Comparison of ENCODE assay signal across 20 mouse cellular contexts in the genomic region with DNA sequence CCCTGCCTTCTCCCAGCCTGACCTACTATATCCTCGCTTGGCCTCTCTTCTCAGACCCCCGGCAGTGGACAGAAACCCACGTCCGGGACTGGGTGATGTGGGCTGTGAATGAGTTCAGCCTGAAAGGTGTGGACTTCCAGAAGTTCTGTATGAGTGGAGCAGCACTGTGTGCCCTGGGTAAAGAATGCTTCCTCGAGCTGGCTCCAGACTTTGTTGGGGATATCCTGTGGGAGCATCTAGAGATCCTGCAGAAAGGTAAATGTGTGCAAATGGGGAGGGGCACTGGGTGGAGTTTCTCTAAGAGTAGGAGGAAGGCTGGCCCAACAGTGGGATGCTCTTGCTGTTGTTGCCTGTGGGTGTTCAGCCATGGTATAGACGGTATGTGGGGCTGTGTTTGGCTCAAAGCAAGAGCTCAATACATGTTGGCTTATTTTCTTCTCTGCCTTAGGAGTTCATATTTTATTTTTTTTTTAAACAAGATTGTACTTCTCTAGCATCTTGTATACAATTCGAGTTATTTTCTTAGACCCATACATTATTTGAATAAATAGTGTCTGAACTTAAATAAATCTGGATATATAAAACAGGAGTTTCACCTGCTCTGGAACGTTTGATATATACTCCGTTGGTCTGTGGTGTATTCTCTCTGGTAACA.
DNase-seq lines count a peak whose midpoint lies in the region; ATAC-seq and TF ChIP-seq lines count a peak whose summit lies in the region.
"Had no signal": no experiment of that assay in that cellular context is flagged by ENCODE, and none has a peak within 500 bp of the region (broad histone marks: within the 10 kb centered on the region; RNA-seq: fewer than 3 reads in every experiment).

No protein-coding gene starts in this region.

- no peak overlapping the region for H3K9ac ChIP-seq in heart, adult 2 months (ENCODE audit: low read depth, low read length)
- H3K9ac ChIP-seq: forebrain, embryonic 13.5 days; heart, embryonic 12.5 days; heart, embryonic 15.5 days; hindbrain, embryonic 12.5 days; hindbrain, embryonic 15.5 days; intestine, embryonic 15.5 days had no signal

- TF ChIP-seq CTCF in heart, adult 2 months (IDR thresholded peaks at IDR 0.05): no peak
- TF ChIP-seq CTCF in thymus, adult 2 months (IDR thresholded peaks at IDR 0.05; ENCODE audit: borderline replicate concordance, control insufficient read depth, extremely low read depth, insufficient read depth, low read length, poor library complexity): no peak

- no peak for TF ChIP-seq POLR2A in heart, adult 2 months (IDR thresholded peaks at IDR 0.05; ENCODE audit: insufficient read depth, low read depth, low read length)
- no peak for TF ChIP-seq POLR2A in thymus, adult 2 months (IDR thresholded peaks at IDR 0.05; ENCODE audit: control insufficient read depth, extremely low read depth, insufficient read depth, low read length, poor library complexity)

- peak overlapping the region; percentile 70 for H3K27ac ChIP-seq in heart, adult 2 months
- peak overlapping the region; percentile 42 for H3K27ac ChIP-seq in thymus, adult 2 months (ENCODE audit: control insufficient read depth, insufficient read depth, low read length)
- H3K27ac ChIP-seq: forebrain, embryonic 10.5 days; forebrain, embryonic 13.5 days; heart, embryonic 15.5 days; hindbrain, embryonic 12.5 days; hindbrain, embryonic 15.5 days; intestine, embryonic 15.5 days had no signal

- peak; percentile 59 for DNase-seq in CD4-positive, CD25-positive, alpha-beta regulatory T cell, adult 2 months (ENCODE audit: low read depth, low spot score)
- no peak for DNase-seq in heart, adult 2 months
- no peak for DNase-seq in heart, postnatal 4 days
- DNase-seq in thymus, adult 2 months: no peak
- DNase-seq in thymus, postnatal 4 days: no peak
- DNase-seq in lung, postnatal 4 days: no peak
- no peak for DNase-seq in urinary bladder, adult 18-20 months (ENCODE audit: low spot score in 2 of 2)
- DNase-seq: cerebellum, adult 18-20 months; cerebellum, adult 9-10 months; cerebellum, postnatal 14 days; gastrocnemius, postnatal 10 days had no signal

- ATAC-seq in CD4-positive, CD25-positive, alpha-beta regulatory T cell, adult 4 months: no peak
- ATAC-seq: forebrain, embryonic 13.5 days; forebrain, embryonic 16.5 days; intestine, embryonic 15.5 days had no signal

- no peak for TF ChIP-seq EP300 in heart, adult 2 months (IDR thresholded peaks at IDR 0.05; ENCODE audit: insufficient read depth, low read depth, low read length)

- H3K4me1 ChIP-seq in heart, adult 2 months (ENCODE audit: control insufficient read depth, insufficient read depth, low read length): peaks cover 39% of the 10 kb centered on the region
- peaks cover 48% of the 10 kb centered on the region for H3K4me1 ChIP-seq in thymus, adult 2 months (replicated peaks; ENCODE audit: control insufficient read depth, insufficient read depth, low read length)
- H3K4me1 ChIP-seq: heart, embryonic 15.5 days; hindbrain, embryonic 15.5 days; intestine, embryonic 15.5 days had no signal

- no peaks in the 10 kb centered on the region for H3K27me3 ChIP-seq in heart, adult 2 months (ENCODE audit: control insufficient read depth, insufficient read depth, low read length)
- no peaks in the 10 kb centered on the region for H3K27me3 ChIP-seq in thymus, adult 2 months (ENCODE audit: control insufficient read depth, insufficient read depth, low read length)
- H3K27me3 ChIP-seq: forebrain, embryonic 13.5 days; heart, embryonic 12.5 days; heart, embryonic 15.5 days; hindbrain, embryonic 12.5 days; hindbrain, embryonic 15.5 days; intestine, embryonic 15.5 days had no signal

- H3K79me2 ChIP-seq in heart, adult 2 months (replicated peaks; ENCODE audit: control insufficient read depth, insufficient read depth, low read length): peaks cover 4% of the 10 kb centered on the region

- H3K36me3 ChIP-seq in heart, adult 2 months (ENCODE audit: control insufficient read depth, insufficient read depth, low read length): peaks cover 64% of the 10 kb centered on the region
- H3K36me3 ChIP-seq in thymus, adult 2 months (ENCODE audit: control insufficient read depth, insufficient read depth, low read length): peaks cover 91% of the 10 kb centered on the region
- H3K36me3 ChIP-seq: forebrain, embryonic 10.5 days; hindbrain, embryonic 12.5 days; hindbrain, embryonic 15.5 days; intestine, embryonic 15.5 days had no signal

- intact Hi-C loops in heart, adult 2 months (cut with DNase I): loop anchor here (2.0 to 5.0 kb wide), 3 partner anchors 33 to 139 kb away; no protein-coding TSS in a partner anchor

- no peak overlapping the region; the same call in 1 of the 2 replicates for H3K4me3 ChIP-seq in heart, adult 2 months
- no peak overlapping the region for H3K4me3 ChIP-seq in thymus, adult 2 months (ENCODE audit: control insufficient read depth, insufficient read depth, low read length)
- H3K4me3 ChIP-seq: forebrain, embryonic 10.5 days; forebrain, embryonic 13.5 days; heart, embryonic 12.5 days; heart, embryonic 15.5 days; hindbrain, embryonic 12.5 days; hindbrain, embryonic 15.5 days; intestine, embryonic 15.5 days had no signal

- WGBS in heart, adult 2 months: 58% methylated on average over 9 of the region's 9 CpGs
- WGBS in thymus, adult 2 months: 92% methylated on average over 9 of the region's 9 CpGs
